Mouse (Mus musculus) testis, adult 2 months (tissue): ENCODE measurements at regions not wholly inside any gene's neighbourhood (a gene's known extent, or its start where the extent isn't known, plus 50 kb on each side); places are given as distances from the start of the nearest gene placed in this dataset.

ENCODE experiments used
- CTCF ChIP-seq: fragments of 200-500 bp; IDR thresholded peaks from 2 replicates; pipeline ENCODE4 v1.5.1; 2012; ENCODE audit warnings: low read depth, mild to moderate bottlenecking, inconsistent platforms, low read length, moderate library complexity; ENCODE audit not compliant: control insufficient read depth, insufficient read depth, insufficient replicate concordance
- POLR2A ChIP-seq: fragments of 200-500 bp; IDR thresholded peaks from 2 replicates; pipeline ENCODE4 v1.6.1; 2012; ENCODE audit warnings: low read depth, mild to moderate bottlenecking, inconsistent platforms, low read length, moderate library complexity; ENCODE audit not compliant: control insufficient read depth

DNA sequence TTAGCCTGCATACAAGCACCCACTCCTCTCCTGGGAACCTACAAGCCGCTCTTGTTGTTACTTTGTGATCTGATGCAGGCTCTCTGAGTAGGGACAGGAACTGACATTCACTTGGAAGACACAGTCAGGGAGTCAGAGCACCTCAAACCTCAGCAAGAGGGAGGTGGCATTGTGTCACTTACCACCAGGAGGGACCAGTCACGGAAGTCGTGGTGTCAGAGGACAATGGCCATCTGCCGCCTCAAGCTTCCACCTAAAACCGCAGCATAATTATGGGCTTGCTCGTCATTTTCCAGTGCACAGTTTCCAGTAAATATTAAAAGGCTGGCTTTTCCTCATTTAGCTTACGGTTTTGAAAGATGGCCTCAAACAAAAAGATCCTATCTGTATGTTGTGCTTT lies 78.1 kb upstream of the Mki67 start:
- TF ChIP-seq CTCF = no peak
- TF ChIP-seq POLR2A = no peak
